Mouse (Mus musculus): ENCODE data around the gene Thsd4.

Thsd4 gene

GRCm38 (mm10) chr9:60077761-60078160 lies 444.1 kb downstream of the Thsd4 start:
- no peak for DNase-seq (ENCODE audit: low spot score in 2 of 2)

GRCm38 (mm10) chr9:60076396-60076795 lies 445.4 kb downstream of the Thsd4 start:
- DNase-seq (ENCODE audit: low spot score in 2 of 2), result no peak

DNA sequence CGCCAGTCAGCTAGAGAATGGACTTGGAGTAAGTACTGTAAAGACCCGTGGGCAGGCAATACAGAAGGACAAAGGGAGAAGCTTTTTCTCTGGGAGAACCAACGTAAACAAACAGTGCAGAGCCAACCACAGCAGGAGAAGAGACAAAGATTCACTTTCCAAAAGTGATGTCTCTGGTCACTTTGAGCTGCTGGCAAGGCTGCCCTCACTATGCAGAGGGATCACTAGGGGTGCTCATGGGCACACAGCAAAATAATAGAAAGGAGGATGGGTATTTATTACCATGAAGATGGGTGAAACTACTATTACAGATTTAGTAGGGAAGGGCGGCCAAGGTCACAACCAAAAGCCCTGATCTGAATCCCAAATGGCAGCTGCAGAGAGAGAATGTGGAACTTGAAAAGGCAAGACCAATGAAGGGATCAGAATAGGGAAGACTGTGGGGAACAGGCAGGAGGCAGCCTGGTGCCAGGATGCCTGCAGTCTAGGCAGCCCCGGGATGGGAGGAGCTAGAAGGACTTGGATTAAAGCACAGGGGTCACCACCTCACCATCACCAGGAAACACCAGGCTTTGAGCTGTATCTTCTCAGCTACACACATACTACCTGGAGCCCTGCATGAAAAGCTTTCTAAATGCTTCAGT lies 450.1 kb downstream of the Thsd4 start:
- DNase-seq (ENCODE audit: low spot score in 2 of 2), result no peak

DNA sequence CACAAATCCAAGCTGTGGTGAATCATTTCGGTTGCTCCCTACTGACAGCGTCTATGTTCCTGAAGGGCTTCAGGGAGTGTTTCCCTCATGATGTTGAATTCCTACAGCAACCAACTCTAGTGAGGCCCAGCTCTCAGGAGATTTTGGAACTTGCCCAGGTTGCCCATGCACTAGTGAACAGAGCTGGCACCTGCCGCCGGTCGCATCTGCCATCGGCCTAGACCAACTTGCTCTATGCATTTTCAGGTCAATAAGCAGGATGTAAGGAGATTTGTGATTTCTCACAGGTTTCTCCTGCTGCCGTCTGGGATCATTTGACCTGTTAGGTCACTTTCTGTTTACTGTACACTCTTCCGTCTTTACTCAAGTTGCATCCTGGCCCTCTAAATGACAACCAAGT lies 454.6 kb downstream of the Thsd4 start:
- DNase-seq (ENCODE audit: low spot score in 2 of 2), result no peak

DNA sequence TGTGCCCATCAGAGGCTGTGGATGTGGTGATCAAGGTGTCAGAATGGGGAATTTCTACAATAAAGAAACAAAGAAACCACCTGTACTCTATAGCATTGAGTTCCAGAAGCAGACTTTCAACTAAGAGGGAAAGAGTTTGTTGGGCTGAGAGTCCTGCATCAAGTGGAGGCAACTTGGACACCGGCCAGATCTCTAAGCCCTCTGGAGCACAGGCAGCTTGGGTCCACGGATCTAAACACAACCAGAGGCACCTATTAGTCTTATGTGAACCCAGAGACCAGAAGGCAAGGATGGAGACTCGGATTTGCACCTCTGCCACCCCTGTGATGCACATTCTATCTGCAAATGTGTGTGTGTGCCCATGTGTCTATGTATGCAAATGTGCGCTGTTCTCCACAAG lies 456.7 kb downstream of the Thsd4 start:
- DNase-seq (ENCODE audit: low spot score in 2 of 2), result no peak

DNA sequence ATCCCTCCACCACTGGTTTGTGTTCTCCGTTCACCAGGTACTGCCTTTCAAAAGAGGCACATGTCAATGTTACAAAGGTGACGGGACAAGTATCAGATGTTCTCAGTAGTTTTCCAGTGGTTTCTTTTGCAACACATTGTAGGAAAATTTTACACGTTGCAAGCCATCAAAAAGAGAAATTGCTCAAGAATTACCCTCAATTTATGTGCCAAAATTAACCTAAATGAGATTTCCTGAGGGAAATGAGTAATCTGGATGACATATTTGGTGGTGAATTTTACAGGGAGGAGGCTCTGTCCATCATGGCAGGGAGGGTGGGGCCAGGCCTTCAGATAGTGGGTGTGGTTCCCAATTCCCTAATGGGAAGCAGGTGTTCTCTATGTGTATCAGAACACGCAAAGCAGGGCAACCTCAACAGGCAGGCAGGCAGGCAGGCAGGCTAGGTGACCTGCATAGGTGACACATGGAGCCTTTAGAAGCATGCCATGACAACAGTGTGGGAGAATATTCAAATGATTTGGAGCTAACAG lies 458.6 kb downstream of the Thsd4 start:
- DNase-seq (ENCODE audit: low spot score in 2 of 2), result no peak

DNA sequence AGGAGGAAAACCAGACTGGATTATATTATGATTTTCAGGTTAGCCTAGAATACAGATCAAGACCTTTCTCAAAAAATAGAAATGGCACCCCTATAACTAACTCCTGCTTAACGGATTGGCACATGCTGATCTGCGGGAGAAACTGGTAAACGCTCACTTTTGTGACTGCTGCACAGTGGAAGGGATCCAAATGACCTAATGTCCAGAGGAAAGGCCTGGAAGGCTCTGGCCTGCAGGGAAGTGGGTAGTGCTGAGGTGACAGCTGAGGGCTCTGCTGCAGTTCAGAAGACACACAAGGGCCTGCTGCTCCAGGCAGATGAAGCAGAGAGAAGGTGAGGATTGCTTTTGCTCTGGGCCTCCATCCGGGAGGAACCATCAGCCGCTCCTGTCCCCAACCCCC lies 465.7 kb downstream of the Thsd4 start:
- DNase-seq (ENCODE audit: low spot score in 2 of 2), result no peak

DNA sequence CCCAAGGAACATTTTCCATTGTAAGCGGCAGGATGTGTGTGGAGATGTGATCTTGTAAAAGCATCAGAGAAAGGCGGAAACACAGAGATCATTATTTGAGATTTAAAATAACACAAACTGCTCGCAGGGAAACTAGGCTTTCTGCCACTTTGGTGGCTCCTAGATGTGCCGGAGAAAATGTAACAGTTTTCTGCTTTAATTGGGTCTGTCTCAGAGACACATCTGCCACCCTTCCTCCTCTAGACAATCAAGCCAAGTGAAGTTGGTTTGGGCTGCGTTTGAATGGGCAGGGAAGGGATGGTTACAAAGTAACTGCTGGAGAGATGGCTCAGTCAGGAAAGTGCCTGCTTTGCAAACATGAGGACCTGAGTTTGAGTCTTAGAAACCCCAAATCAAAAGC lies 466.9 kb downstream of the Thsd4 start:
- DNase-seq (ENCODE audit: low spot score in 2 of 2), result no peak

DNA sequence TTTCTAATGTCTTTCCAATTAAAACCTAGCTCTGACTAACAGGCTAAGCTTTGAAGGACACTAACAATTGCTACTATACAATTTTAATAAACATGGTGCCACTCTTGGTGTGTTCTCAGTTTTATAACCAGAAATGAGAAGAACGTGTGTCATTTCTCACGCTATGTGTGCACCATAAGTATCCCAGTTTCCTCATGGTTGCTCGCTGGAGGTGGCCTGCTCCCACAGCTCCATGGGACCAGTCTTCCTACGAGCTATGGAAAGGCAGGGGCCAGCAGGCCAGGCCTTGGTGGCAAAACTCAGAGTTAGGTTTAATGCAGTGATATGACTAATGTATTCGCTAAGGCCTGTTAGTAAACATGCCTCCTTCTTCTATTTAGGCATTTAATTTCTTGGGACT lies 468.7 kb downstream of the Thsd4 start:
- DNase-seq (ENCODE audit: low spot score in 2 of 2), result no peak

DNA sequence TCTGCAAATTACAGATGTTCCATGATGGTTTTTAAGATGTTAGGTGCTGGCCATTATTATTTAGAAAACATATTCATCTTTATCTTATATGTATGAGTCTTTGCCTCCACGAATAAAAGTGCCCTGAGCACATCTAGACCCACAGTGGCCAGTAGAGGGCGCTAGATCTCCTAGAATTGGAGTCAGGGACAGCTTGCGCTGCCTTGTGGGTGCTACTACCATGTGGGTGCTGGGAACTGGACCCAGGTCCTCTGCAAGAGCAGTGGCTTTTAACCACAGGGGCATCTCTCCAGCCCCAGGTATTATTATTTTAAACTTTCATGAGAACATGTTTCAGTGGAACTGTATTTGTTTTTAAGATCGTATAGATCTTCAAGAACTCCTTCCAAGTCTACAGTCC lies 469.4 kb downstream of the Thsd4 start:
- no peak for DNase-seq (ENCODE audit: low spot score in 2 of 2)

DNA sequence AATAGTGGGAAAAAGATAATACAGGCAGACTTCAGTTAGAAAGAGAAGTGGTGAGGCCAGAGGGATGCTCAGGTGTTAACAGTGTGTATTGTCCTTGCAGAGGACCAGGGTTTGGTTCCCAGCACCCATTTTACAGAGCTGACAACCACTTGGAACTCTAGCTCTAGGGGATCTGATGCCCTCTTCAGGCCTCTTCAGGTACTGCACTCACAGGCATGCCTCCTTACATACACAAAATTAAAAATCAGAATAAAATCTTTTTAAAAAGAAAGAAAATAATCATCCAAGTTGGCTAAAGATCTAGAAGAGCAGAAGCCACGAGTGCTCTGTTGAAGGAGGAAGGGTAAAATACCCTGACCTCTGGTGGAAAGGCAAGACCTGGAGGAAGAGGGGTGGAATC lies 478.7 kb downstream of the Thsd4 start:
- no peak for DNase-seq (ENCODE audit: low spot score in 2 of 2)

DNA sequence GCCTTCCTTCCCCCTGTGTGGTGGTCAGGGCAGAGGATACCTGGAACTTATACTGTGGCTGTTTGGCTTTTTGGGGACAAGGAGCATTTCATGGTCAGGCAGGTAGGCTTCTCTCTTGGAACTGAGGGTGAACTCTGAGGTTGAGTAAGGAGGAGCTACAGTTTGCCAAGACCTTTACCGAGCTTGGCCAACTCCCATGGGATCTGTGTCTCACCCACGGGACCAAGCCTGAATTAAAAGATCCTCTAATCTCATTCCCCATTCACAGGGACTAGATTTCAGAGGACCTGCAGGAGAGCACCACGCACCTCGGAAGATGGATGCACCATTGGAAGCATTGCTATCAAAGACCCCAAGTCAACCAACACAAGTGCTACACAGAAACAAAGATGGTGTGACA lies 487.0 kb downstream of the Thsd4 start:
- DNase-seq (ENCODE audit: low spot score in 2 of 2), result no peak

GRCm38 (mm10) chr9:60027234-60027633 lies 494.6 kb downstream of the Thsd4 start:
- DNase-seq (ENCODE audit: low spot score in 2 of 2), result no peak

DNA sequence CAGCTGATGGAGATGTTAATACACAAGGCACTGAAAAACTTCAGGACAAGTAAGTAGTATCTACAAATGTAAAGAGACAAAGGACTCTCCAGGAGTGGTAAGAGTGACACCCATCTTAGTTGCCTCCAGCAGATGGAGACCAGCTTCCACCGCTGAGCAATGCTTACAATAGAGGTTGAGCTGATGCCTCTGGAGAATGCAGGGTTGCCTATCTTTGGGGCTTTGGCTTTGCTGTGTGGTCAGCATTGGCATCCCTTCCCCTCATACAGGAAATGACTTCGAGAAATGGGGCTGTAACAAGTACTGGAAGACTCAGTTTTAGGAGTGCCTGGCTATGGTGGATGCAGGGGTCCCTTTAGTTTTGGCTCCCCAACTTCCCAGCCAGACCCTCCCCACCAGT lies 495.1 kb downstream of the Thsd4 start:
- no peak for DNase-seq (ENCODE audit: low spot score in 2 of 2)

DNA sequence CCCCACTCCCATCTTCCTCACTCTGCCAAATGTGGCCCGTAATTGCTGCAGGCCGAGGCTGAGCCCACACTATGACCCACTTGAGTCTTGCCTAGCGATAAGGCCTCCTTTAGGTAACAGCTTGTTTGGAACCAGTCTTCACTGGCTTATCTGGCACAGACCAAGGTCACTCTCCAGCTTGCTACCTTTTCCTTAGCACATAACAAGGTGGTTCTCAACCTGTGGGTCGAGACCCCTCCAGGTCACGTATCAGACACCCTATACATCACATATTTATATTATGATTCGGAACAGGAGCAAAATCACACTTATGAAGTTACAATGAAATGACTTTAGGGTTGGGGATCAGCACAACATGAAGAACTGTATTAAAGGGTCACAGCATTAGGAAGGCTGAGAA lies 495.9 kb downstream of the Thsd4 start:
- no peak for DNase-seq (ENCODE audit: low spot score in 2 of 2)

DNA sequence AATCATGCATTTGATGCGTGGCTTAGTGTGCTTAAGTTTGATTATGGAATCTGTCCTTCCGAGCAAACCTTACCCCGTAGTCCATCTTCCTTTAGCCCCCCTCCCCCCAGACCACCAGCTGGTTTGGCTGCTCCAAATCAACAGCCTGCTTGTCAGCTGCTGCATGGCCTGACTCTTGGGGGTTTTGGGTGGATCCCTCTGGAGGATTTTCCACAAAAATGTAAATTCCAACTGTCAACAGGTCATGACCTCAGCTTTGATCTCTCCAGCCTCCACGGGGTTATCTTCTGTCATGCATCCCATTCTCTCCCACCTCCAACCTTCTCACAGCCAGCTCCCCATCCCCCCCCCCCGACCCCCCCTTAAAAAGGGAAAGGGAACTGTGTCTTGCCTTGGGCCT lies 496.9 kb downstream of the Thsd4 start:
- no peak for DNase-seq (ENCODE audit: low spot score in 2 of 2)

- DNase-seq (ENCODE audit: low spot score in 2 of 2), result no peak
Measured at GRCm38 (mm10) chr9:60024545-60024944, 497.3 kb downstream of the Thsd4 start.

DNA sequence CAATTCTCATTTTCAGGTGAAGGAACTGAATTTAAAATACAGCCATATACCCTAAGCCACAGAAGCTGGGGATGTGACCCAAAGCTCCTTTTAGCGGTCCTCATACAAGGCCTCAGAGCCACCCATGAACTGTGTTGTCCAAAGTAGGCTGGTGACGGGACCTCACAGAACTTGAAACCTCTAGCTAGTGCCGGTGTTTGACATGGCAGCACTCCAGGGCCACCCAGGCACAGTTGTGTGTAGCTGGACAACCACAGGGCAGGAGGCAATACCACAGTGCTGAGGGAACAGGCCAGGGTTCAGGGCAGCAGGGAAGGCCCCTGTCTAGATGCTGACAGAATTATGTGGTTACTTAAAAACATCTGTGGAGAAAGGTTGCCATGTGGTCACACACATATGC lies 499.5 kb downstream of the Thsd4 start:
- no peak for DNase-seq (ENCODE audit: low spot score in 2 of 2)

GRCm38 (mm10) chr9:60020444-60020843 lies 501.4 kb downstream of the Thsd4 start:
- no peak for DNase-seq (ENCODE audit: low spot score in 2 of 2)

- no peak for DNase-seq (ENCODE audit: low spot score in 2 of 2)
Measured at GRCm38 (mm10) chr9:60010285-60010684, 511.6 kb downstream of the Thsd4 start.

DNA sequence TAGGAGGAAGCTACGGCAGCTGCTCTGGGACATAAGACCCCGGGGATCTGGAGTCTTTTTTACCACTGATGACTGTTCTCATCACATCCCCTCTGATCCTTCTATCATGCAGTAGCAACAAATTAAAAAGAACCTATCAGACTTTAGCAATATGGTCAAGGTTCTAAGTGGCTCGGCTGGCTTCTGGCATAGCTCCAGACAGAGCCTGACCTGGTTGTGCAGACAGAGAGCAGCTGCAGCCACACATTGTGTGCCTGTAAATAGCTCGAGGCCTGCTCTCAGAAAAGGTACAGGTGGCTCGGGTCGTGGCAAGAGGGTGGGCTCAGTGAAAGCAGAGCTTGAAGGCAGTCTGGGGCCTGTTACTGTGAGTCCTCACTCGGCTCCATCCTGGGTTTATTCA lies 512.9 kb downstream of the Thsd4 start:
- DNase-seq (ENCODE audit: low spot score in 2 of 2), result no peak

DNA sequence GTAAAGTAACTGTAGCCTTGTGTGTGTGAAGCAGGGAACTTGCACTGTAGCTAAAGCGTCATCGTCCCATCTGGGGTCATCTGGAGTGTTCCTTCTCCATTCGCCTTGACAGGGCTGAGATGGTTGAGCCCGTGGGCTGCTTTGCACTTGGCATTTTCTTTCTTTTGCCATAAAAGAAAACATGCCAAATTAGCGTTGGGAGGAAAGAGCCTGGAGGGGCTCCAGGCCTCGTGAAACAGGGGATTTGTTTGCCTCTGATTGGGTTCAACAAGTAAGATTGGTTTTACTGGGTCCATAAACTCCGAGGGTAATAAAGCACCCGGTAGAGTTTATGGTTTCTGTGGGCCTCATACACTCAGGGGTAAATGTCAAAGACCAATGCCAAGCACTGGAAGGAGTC lies 519.5 kb downstream of the Thsd4 start:
- no peak for DNase-seq (ENCODE audit: low spot score in 2 of 2)

- DNase-seq (ENCODE audit: low spot score in 2 of 2), result no peak
Measured at GRCm38 (mm10) chr9:60001444-60001843, 520.4 kb downstream of the Thsd4 start.

GRCm38 (mm10) chr9:59997725-59998124 lies 524.1 kb downstream of the Thsd4 start:
- no peak for DNase-seq (ENCODE audit: low spot score in 2 of 2)
